Comparison of ENCODE assay signal across 8 mouse cellular contexts in the genomic region with DNA sequence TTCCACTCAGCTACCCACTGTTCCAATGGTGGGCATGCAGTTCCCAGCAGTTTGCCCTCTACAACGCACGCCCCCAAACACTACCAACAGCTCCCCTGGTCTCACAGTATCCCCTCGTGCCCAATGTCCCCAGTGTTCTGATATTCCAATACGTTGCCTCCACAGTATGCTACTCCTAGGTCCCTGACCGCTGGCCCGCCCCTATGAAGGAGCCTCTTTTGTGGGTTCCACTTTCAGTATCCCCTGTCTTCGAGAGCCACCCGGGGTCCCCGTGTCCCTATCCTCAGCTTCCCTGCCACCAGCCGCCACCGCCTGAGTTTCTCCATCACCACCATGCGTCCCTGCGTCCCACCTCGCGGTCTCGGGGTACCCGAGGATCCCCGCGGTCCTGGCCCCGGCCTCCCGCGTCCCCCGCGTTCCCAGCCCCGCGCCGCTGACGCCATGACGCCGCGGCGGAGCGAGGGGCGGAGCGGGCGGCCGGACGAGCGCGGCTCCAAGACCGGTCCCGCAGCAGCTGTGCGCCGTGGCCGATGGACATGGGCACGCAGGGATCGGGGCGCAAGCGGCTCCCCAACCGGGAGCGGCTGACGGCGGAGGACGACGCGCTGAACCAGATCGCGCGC. TPM values are rescaled to one million over a fixed set of nuclear protein-coding genes. Genes with fewer than 3 reads are reported as not detected.
DNase-seq lines count a peak whose midpoint lies in the region; ATAC-seq lines count a peak whose summit lies in the region.

A gene (plus strand): TSS at position 470 of the 623 bp plus-strand sequence.

- DNase-seq in lung, adult 18-20 months: peak; percentile 47 to 49
- no peak for DNase-seq in lung, postnatal 25 days (ENCODE audit: low spot score)
- peak; percentile 24 for DNase-seq in cerebellum, adult 8-10 months
- peak; percentile 31 for DNase-seq in forelimb bud, embryonic 11.5 days (ENCODE audit: low read depth, low spot score)
- DNase-seq in heart, postnatal 36 days: peak; percentile 74 to 85
- peak; percentile 34 to 39 for DNase-seq in left cerebral cortex, adult 8-10 months (ENCODE audit: low spot score in 2 of 2)
- DNase-seq in right cerebral cortex, postnatal 14 days: peak; percentile 64

- intact Hi-C loops in heart, postnatal 36 days (cut with DNase I): loop anchor here (2.0 kb wide), 1 partner anchor 54 kb away; no protein-coding TSS in a partner anchor

- ATAC-seq in megakaryocyte, adult 5-6 weeks (ENCODE audit: poor library complexity, severe bottlenecking): peak; percentile 65

RNA-seq across cellular contexts. Expression of the gene that starts here (rescaled TPM):
- total RNA-seq in heart, postnatal 36 days (2021): 10 to 100 TPM; 69.1 to 80.9 TPM
- 10 to 100 TPM; 56.4 to 65.5 (median 60.6) TPM for total RNA-seq in left cerebral cortex, adult 8-10 months (2022)
- 123 and 128 TPM in 2 replicates for total RNA-seq in megakaryocyte, adult 5-6 weeks (2015)
- total RNA-seq in megakaryocyte, adult 5-6 weeks (2017): 228 and 254 TPM in 2 replicates
